Mouse (Mus musculus) 3T3-L1 (cell line): ENCODE results near the gene Atp13a5.

Experiments
- DNase-seq: peaks from one replicate; pipeline ENCODE4 v3.0.0-alpha.2; 2015; ENCODE audit warnings: low read depth, low spot score

The Atp13a5 gene

DNA sequence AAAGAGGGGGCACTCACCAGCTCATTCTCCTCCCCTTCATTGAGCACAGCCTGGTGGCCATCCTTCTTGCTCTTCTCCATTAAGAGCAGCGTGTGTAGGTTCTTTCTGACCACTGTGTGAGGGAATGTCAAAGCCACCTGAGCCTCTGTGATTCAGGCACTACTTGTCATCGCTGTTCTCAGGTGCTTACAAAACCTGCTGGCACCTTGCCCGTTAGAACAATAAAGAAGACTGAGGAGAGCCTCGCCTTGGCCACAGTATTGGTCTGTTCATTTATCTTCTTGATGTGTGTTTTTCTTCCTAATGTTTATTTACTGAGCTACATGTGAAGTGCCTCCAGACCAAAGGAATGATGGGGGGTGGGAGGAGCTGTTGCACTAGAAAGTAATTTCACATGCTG, at the start of gene Atp13a5:
Atp13a5 (minus strand) TSS at position 275 of the 400 bp plus-strand sequence.
- DNase-seq = no peak

DNA sequence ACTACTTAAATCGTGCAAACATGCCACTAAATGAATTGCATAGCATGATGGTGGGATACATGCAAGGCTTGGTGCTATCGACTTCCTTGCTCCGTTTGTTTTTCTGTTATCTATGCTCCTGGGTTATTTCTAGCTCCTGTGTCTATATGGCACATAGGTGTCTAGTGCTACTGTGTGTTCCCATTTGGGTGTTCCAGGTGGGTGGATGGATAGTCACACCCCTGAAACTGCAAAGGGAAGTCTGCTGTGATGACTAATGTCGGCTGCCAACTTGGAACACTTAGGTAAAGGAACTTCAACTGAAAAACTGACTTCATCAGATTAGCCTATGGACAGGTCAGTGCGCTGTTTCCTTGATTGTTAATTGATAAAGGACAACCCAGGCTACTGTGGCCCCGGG, 36.3 kb upstream of the Atp13a5 start:
- no peak for DNase-seq

- DNase-seq = no peak
Observed at GRCm38 (mm10) chr16:29407319-29407718, 28.8 kb upstream of the Atp13a5 start.

- DNase-seq = no peak
Observed at GRCm38 (mm10) chr16:29399079-29399478, 20.5 kb upstream of the Atp13a5 start.

DNA sequence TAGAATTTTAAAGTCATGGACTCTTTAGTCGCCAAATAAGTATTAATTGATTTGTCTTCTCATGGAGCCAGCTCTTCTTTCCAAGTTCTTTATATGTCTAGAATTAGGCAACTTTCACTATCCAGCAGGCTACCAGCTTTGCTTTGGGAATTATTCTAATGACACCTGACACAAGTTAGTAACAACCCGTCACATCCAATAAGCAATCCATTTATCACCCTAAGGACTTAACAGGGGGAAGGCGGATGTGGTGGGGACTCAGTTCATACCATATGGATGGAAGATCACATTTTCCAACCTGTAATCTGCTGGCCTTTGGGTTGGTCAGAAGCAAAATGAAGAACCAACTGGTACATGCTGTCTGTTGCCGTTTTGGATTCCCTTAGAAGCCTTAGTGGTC, 6.2 kb upstream of the Atp13a5 start:
- DNase-seq = no peak

GRCm38 (mm10) chr16:29374636-29375035, 3.9 kb downstream of the Atp13a5 start:
- DNase-seq = no peak

DNA sequence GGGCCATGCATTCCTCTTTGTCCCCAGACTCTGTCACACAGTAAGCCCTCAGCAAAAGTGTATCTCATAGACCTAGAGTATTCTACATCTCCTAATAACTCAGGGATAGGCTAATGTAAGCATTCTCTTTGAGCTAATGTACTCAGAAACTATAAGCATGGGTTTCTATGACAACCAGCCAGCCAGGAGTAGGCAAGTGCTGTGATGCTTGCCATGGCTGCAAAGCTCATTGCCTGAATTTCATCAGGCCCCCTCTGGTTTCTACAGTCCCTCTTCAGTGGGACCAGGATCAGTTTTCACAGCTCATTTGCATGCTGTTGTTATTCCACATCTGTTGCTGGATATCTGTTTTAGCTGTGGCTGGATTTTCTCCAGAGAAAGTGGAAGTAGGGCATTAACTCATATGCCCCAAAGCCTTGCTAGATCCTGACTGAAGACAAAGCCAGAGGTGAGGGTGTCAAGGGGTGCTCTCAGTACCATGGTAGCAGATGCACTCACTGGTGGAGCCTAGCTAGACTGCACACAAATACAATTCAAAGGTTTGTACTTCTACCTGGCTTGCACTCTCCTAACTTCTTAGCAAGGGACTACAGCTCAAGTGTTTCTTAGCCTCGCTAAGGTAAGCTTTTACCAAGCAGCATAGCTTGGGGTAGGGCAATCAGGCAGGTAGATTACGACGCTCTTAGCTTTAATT, 47.0 kb downstream of the Atp13a5 start:
- no peak for DNase-seq

DNA sequence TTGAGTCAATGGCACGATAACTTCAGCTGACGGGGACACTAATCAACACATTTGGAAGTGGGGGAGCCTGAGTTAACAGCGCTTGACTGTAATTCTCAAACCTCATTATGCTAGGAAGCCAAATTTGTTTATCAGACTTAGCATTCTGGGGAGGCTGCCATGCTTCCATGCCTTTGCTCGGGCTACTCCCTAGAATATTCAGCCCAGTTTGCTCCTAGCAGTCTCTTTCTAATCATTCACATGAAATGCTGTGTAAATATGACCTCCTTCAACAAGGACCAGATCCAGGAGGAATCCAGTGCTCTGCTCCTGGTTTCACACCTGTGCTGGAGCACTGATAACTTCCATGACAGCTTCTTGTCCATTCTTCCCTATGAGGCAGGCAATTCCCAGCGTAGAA, 47.6 kb downstream of the Atp13a5 start:
- no peak for DNase-seq

- no peak for DNase-seq
Observed at GRCm38 (mm10) chr16:29329213-29329612, 49.3 kb downstream of the Atp13a5 start.

GRCm38 (mm10) chr16:29327910-29328309, 50.6 kb downstream of the Atp13a5 start:
- DNase-seq = no peak

- DNase-seq = no peak
Observed at GRCm38 (mm10) chr16:29325233-29325919, 53.2 kb downstream of the Atp13a5 start.

- no peak for DNase-seq
Observed at GRCm38 (mm10) chr16:29320717-29321116, 57.8 kb downstream of the Atp13a5 start.

DNA sequence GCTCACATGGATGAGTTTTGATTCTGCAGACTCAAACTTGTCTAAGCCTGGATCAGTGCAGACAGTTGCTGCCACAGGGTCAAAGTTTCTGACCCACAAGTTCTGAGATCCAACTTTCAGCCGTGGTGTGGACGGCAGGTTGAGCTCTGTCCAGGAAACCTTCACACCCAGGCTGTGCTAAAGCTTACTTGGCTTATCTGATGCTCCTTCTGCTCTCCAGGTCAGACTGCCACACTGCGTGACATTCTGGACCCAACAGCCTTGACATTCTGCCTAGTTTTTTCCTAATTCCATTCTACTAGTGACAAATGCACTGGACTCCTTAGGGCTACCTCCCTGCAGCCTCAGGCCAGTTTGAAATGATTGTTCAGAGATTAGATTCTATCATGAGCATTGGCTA, 63.1 kb downstream of the Atp13a5 start:
- no peak for DNase-seq

DNA sequence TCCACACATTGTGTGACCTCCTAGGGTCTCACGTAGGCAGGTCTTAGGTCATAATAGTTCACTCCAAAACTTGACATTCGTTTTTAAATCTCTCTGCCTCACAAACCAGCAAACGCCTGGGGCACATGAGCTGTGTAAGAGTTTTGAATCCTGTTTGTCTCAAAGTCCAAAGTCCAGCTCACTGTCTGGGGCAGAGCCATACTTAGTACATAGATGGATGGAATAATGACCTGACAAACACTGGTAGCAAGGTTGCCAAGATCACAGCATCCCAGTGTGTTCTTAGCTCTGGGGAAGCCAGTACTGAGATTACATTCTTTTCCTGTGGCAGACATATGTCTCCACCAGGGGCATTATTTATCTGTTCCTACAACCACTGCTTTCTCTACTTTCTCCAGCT, 63.5 kb downstream of the Atp13a5 start:
- no peak for DNase-seq

DNA sequence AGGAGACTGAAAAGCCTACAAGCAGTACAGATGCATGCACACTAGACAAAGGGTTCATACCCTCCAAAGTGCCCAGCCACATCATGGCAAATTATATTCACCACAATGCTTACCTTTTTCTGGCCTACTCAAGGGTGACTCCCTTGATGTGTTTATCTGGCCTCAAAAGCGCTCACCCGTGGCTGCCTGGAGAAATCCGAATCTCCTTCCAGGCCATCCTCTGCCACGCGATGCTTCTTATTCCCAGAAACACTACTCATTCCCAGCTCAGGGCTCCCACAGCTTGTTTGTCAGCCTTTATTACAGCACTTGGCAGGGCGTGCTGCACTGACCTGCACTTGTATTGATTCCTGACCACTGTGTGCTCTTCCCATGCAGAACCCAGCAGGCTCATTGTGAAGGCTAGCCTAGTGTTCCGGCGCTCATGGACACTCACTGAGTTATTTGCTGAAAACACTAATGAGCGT, 80.9 kb downstream of the Atp13a5 start:
- DNase-seq = no peak

DNA sequence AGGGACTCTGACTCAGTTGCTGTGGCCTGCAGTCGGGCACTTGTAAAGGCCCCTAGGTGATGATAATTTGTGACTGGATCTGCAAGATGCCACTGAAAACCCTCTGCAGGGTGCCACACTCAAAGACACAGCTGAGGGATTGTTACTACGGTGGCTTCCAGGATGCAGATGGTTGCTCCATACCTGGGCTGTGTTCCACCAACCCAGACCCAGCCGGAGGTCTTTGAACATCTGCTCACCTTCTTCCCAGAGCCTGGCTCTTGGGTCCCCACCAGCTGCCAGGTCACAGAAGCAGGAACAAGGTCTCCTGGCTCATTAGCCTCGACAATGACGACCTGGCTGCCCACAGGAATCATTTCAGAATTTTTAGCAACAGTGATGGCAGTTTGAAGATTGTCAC, 97.8 kb downstream of the Atp13a5 start:
- no peak for DNase-seq

- DNase-seq = no peak
Observed at GRCm38 (mm10) chr16:29254325-29254724, 124.2 kb downstream of the Atp13a5 start.

DNA sequence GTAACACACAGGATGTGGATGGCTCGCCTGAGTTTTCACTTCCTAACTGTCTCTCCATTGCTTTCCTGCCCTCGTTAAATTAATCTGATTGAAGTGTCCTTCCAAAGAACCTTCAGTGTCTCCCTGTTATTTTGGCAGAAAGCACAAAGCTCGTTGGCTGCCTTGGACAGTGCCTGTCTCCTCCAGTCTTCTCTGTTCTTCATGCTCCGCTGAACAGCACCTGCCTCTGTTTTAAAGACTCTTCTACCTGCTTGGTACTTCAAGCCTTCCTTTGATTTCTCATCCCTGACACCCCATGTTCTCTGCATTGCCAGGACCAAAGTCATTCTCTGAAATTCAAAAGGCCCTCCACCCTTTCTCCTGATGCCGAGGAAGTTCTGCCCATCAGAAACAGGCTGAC, 142.6 kb downstream of the Atp13a5 start:
- DNase-seq = no peak

DNA sequence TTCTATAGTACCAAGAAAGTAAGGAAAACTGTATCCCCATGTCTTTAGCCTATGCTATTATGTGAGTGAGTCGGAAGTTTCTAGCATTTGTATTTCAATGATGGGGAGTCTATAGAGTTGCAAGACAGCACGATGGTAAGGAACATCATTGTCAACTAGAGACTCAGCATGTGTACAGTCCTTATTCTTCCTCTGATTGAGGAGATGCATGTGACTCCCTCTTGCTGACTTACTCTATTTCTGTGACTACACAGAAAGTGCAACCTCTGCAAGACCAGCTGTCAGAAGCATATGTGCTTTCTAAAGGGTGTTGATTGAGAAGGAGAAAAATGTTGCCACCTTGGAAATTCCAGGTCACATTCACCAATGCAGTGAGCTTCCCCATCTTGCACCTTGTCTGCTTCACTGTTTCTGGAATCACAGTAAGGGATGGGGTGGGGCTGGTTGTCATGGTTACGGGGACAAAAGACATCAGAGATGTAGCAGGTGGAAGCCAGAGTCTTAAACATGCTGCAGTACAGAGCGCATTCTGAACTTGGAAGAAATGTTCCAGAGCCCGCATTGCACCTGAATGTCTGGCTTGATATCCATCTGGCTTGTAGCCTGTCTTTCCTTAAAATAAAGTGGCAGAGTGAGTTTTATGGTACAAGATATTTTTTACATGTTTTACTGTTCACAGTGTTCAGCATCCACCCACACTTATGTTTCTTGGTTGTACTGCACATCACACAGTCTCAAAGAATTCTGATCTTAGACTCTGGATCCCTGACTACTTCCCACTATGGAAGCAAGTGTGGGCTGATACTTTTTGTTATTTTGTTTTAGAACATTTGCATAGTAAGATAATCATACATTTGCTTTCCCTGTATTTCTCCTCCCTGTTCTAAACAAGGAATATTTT, 161.9 kb downstream of the Atp13a5 start:
- no peak for DNase-seq

DNA sequence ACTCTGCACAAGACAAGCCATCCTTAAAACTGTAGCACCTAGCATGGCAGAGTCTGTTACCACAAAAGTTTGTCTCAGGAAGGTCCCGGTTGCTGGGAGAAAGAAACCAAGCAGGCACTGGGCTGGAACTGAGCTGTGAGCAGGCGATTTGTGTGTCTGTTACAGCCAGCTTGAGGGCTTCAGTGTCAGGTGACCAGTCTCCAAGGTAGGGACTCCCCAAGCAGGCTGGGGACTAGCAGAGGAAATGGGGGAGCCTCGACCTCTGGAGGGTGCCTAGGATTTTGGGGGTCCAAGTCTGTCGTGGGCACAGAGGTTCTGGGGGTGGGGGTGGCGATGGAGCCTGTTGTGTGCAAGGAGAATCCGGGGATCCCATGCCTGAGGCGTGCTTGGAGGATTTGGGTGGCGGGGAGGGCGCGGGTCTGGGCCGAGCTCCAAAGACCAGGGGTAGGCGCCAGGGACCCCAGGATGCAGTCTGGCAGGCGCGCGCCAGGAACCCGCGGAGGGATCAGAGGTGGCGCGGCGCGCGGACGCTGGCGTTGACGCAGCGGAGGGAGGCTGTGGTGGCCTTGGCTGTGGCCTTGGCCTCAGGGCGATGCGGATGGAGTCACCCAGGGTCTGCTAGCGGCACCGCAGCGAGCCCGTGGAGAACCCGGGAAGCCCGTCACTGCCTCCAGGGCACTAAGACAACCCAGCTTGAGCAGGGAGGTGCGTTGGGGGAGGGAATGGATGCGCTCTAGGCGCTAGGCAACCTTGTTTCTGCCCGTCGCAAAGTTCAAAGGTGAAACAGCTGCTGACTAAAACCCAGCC, 168.7 kb downstream of the Atp13a5 start, which contains the start of gene Hrasls:
Hrasls (plus strand) TSS at position 91 of the 807 bp plus-strand sequence.
- DNase-seq = no peak

DNA sequence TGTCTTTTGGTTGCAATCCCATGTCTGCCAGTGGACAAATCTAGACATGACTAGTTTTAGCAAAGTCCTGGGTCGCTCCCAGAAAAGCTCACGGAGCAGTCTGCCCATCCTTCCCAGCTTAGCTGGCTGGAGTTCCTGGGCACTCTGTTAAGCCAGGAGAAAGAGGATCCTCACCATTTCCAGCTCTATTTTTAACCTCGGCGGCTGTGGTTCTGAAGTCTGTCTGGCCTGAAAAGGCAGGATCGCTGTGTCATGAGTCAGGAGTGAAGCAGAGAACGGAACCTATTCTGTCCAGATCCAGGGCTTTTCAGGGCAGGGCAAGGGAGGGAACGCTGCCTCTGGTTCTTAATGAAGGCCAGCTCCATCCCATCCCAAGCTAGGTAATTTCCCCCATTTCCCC, 169.7 kb downstream of the Atp13a5 start:
- DNase-seq = no peak
